Mouse (Mus musculus) left cerebral cortex, postnatal 10 days (tissue): ENCODE results near the gene Men1. TPM values are rescaled to one million over a fixed set of nuclear protein-coding genes. Genes with fewer than 3 reads are reported as not detected.

Experiments
- DNase-seq, 2 experiments: peaks; one replicate each; pipeline ENCODE4 v3.0.0; 2021 to 2022; ENCODE audit warnings: low spot score in 2 of 2, mixed read lengths in 1 of 2; ENCODE audit errors: extremely low spot score in 1 of 2
- intact Hi-C: fragments of 180-260 bp; cut with DNase I; formaldehyde crosslinking; loops from one replicate; pipeline ENCODE4 v1.15.1; 2025
- total RNA-seq, 2 experiments: library from RNA; stranded (reverse); gene quantifications; 2 replicates each; pipeline ENCODE4 v1.2.3; 2021

Men1 gene
- total RNA-seq, 2 experiments from 2014 or later = 65.8 to 66.4 TPM

- intact Hi-C loops = no loop called here
- peak in 1 of 2 experiments; percentile 82 for DNase-seq
These were observed 14.6 kb downstream of the Men1 start for GRCm38 (mm10) chr19:6349215-6349983.

- peak in 1 of 2 experiments; percentile 58 for DNase-seq
- intact Hi-C loops = no loop called here
These were observed 16.8 kb downstream of the Men1 start for GRCm38 (mm10) chr19:6351431-6352106.

- intact Hi-C loops = no loop called here
- peak in 1 of 2 experiments; percentile 10 for DNase-seq
These were observed 17.3 kb downstream of the Men1 start for GRCm38 (mm10) chr19:6352107-6352505.

DNA sequence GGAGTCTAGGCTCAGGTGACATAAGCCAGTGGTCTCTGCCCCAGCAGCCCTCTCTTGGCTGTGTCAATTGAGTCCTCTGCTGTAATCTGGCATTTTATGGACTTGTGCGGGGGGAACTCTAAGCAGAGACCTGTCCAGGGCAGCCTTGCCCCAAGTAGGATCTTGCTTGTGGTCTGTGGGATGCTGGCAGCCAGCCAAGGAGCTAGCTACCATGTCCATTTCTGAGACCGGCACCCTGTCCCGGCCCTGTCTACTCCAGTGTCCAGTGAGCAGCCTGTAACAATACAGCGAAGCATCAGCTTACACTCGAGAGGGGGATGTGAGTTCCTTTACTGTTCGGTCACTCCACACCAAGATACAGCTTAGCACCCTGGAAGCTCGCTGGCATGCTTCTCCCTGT lies 19.3 kb downstream of the Men1 start:
- no peak for DNase-seq
- intact Hi-C loops = no loop called here

GRCm38 (mm10) chr19:6361291-6361690 lies 26.5 kb downstream of the Men1 start:
- intact Hi-C loops = no loop called here
- no peak for DNase-seq

DNA sequence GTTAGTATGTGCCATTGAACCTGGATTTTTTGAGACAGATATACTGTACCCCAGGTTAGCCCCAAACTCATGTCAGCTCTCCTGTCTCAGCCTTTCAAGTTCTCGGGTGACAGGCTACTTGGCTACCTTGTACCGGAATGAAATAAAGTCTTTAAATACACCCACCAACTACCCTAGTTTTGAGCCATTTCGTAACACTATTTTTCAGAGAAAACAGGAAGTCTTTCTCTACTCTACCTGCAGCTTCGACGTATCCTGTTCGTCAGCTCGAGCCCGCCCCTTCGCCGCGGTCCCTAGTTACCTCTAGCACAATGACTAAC lies 28.3 kb downstream of the Men1 start:
- no peak for DNase-seq
- intact Hi-C loops = no loop called here

GRCm38 (mm10) chr19:6363411-6364240 lies 28.8 kb downstream of the Men1 start, which contains the start of gene Sf1:
Gene Sf1, plus strand, starts transcription at chr19:6363690.
- intact Hi-C loops = no loop called here
- DNase-seq = peak; percentile 100

- intact Hi-C loops = no loop called here
- DNase-seq = peak; percentile 89 to 96
These were observed 29.5 kb downstream of the Men1 start for GRCm38 (mm10) chr19:6364317-6364725.

DNA sequence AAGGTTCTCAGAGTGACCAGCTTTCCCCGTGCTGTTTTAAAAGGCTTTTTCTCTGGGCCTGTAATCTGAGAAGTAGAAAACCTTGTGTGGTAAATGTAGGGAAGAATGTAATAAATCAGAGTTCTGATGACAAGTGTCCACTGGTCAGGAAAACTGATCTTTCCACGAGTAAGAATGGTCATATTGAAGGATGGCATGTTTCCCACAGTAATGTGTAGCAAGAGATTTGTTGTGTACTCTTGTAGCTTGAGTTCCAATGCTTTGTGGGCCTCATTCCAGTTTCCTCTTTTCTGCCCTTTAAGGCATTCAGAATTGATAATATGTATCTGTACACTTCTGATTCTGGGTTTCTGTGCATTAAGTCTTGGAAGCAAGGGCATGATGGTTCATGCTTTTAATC lies 30.1 kb downstream of the Men1 start:
- intact Hi-C loops = no loop called here
- no peak for DNase-seq

- no peak for DNase-seq
- intact Hi-C loops = no loop called here
These were observed 35.4 kb downstream of the Men1 start for GRCm38 (mm10) chr19:6370175-6370574.

- DNase-seq = no peak
- intact Hi-C loops = no loop called here
These were observed 37.7 kb downstream of the Men1 start for GRCm38 (mm10) chr19:6372433-6372832.

GRCm38 (mm10) chr19:6373539-6374400 lies 39.0 kb downstream of the Men1 start:
- peak; percentile 58 to 91 for DNase-seq
- intact Hi-C loops = no loop called here

DNA sequence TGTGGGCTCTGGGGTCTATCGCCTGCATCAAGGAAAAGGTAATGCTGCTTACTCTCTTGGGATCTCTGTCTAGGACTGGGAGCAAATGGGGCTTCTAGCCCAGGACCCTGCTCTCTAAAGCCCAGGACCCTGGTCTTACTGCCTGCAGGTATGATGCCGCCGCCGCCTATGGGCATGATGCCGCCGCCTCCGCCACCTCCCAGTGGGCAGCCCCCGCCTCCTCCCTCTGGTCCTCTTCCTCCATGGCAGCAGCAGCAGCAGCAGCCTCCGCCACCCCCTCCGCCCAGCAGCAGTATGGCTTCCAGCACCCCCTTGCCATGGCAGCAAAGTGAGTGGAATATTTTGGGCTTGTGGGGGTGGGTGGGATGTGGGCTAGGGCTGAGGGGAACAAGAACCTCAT lies 39.8 kb downstream of the Men1 start:
- intact Hi-C loops = no loop called here
- DNase-seq = no peak

GRCm38 (mm10) chr19:6375423-6376254 lies 40.9 kb downstream of the Men1 start:
- peak in 1 of 2 experiments; percentile 50 for DNase-seq
- intact Hi-C loops = no loop called here

GRCm38 (mm10) chr19:6376255-6376564 lies 41.4 kb downstream of the Men1 start:
- peak in 1 of 2 experiments; percentile 79 for DNase-seq
- intact Hi-C loops = no loop called here

GRCm38 (mm10) chr19:6376643-6377042 lies 41.9 kb downstream of the Men1 start:
- intact Hi-C loops = no loop called here

GRCm38 (mm10) chr19:6377327-6378040 lies 42.7 kb downstream of the Men1 start:
- intact Hi-C loops = no loop called here
- DNase-seq = peak in 1 of 2 experiments; percentile 14

More at GRCm38 (mm10) chr19:6376643-6377042, 41.9 kb downstream of the Men1 start:
- peak in 1 of 2 experiments; percentile 8 for DNase-seq
